Mouse (Mus musculus): ENCODE data around the gene Rsu1.

Rsu1 gene

DNA sequence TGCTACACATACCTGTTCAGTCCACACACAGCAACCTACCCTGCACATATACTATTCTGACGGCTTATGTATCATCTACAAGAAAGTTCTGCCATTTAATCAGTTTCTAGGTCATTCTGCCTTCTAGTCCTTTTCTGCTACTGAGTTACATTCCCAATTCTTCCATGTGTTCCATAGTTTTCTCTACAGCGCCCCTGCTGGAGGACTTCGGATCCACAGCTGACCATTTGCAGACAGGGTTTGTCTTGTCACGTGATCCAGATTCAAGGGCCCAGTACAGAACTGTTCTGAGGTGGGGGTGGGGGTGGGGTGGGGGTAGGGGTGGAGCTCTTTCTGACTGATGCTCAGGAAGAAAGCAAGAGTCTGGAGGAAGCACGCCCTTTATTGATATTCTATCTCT is 102.5 kb downstream of the Rsu1 start:
- no peak for DNase-seq (ENCODE audit: low read depth)

DNA sequence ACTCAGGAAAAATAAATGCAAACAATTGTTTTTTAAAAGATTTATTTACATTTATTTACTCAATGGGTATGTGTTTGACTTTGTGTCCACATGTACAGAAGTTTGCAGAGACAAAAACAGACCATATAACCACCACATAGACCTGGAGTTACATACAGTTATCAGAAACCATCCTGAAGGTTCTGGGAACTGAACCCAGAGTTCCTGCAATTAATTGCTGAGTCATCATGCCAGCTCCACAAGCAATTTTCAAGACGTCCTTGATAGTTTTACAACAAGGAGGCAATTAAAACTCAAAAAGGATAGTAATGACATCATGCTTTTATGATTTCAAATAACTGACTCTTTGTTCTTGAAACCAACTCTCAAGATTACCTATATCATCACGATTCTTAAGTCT is 109.5 kb downstream of the Rsu1 start:
- no peak for DNase-seq (ENCODE audit: low read depth)

DNA sequence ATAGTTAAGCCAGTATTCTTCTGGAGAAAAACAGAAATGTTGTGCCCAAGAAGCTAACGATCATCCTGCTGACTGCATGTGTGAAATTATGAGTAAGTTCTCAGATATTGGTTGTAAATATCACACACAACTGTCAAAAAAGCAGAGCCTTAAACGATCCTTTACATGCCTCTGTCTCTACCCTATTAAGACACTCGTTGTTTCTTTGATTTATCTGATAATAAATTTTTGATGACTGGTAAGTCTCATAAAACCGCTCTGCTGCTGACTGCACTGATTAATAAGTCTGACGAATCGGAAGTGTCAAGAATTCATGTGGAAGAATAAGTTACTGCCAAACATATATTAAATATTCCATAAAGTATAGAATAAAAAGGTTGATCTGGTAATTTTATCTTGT is 126.0 kb downstream of the Rsu1 start:
- DNase-seq (ENCODE audit: low read depth): no peak

DNA sequence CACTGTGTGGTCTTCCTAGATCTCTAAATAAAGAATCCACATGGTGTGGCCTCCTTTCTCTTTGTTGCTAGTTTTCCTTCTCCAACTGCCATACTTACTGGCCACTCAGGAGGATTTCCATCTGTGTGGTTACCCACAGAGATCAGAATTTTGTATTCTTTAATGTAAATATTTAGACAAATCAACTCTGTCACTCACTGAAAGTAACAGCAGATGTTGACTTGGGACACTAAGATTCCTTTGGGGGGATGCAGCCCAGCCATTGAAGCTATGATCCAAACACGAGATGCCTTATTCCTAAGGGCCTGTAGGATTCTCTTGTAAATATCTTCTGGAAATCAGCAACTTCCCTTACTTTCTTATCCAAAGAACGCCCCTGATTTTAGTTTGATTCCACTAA is 136.3 kb downstream of the Rsu1 start:
- DNase-seq (ENCODE audit: low read depth): no peak

DNA sequence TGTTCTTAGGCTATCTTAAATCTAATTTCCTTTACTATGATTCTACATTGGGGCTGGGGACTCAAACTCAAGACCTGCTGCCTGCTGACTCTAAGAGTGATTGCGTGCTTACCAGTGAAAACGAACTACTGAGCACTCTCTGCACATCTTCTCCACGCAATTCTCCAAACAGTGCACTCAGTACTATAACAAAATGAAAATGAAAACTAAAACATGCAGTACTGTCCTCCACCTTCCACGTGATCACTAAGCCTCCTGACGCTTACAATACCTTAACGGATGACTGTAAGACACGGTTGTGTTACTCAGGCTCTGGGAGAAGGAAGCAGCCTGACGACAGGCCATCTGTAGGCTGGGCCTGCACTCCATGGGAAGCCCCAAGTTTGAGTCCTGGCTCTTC is 138.4 kb downstream of the Rsu1 start:
- DNase-seq (ENCODE audit: low read depth): no peak

DNA sequence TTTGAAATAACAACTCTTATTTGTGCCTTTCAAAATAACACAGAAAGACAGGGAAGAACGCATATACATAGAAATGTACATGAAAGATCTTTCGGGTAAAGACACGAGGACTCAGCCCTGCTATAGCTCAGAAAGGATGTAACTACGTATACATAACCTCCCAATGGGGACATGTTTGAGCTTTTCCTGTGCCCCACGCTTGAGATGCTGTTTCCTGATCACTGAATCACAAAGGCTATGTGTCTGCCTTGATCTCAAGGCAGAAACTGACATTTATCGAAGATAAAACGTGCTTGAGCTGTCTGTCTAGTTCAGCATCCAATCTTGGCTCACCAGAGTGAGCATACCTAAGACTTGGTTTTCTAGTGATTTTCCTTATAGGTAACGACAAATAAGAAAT is 138.8 kb downstream of the Rsu1 start:
- DNase-seq (ENCODE audit: low read depth): no peak

DNA sequence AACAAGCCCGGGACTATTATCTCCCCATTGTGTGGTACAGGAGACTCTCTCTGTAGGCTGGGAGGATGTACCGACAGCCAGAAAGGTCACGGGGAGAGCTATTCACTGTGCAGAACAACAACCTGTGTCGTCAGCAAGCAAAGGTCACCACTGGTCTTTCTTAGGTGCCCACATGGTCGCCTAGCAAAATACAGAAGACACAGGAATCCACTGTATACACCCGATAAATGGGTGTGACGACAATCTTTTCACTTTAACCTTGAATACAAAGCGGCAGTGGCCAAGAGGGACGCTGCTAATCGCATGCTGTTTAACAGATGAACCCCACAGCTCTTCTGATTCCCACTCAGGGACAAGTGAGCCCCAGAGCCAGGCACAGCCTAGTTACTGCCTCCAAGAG is 141.4 kb downstream of the Rsu1 start:
- no peak for DNase-seq (ENCODE audit: low read depth)

DNA sequence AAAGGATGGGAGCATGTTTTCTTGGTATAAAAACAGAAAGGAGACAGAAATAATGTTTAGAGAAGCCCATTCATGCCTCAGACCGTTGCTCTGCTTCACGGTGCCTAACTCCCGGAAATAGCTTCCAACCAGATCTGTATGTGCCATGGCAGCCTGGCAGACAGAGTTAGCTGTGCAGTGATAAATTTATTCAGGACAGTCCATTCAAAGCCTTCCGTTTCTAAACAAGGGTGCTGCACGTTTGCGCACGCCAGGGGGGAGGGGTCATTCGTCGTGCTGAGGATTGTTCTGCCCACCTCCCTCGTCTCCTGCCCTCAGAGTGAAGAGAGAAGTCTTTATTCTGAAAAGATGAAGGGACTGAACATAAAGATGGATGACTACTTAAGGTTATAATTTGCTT is 141.9 kb downstream of the Rsu1 start:
- no peak for DNase-seq (ENCODE audit: low read depth)

DNA sequence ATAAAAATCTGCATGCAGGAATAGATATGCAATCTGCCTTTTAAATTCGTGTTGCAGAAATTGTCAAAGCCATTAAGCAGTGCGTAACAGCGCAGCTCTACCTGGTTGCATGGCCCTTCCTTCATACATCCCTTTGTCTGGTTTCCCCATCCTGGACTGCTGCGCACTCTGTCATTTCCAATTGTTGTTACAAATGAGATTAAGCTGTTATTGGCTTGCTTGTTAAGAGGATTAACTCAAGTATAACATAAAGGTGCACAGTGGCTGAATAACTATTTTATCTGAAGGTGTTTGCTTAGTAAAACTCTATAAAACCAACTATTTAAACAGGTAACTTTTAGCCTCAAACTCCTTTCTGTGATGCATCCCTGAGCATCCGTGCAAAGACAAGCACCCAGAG is 150.8 kb downstream of the Rsu1 start:
- no peak for DNase-seq (ENCODE audit: low read depth)

DNA sequence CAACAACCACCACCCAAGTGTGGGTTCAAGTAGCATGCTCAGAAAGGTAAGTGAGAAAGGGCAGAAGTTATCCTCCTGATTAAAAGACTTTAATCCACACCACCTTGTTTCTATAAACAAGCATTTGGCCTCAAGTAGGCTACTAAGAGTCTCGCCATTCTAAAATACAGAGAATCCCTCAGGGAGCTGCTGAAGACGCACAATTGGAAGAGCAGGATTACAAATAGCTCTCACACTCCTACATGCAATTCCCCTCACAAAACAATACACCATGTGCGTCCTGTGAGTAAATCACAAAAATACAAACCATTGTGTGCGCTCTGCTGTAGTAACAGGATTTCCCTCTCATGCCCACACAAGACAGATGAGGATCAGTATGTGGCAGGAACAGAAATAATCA is 153.3 kb downstream of the Rsu1 start:
- no peak for DNase-seq (ENCODE audit: low read depth)

DNA sequence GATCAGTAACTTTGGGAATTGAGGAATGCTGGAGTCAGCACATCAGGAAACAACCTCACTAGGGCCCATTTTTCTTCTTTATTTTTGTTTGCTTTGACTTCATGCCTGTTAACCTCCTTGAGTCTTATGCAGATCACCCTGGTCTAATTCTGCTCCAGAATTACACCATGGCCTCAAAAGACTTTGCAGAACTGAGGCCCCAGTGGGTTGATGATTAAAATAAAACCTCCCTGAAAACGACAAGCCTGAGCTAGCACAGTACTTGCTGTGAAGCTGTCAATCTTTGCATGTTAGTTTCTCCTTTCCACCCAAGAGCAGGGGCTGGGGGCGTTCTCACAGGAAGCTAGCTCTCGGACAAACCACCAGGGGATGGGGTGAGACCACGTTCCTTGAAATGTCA is 164.7 kb downstream of the Rsu1 start:
- no peak for DNase-seq (ENCODE audit: low read depth)

DNA sequence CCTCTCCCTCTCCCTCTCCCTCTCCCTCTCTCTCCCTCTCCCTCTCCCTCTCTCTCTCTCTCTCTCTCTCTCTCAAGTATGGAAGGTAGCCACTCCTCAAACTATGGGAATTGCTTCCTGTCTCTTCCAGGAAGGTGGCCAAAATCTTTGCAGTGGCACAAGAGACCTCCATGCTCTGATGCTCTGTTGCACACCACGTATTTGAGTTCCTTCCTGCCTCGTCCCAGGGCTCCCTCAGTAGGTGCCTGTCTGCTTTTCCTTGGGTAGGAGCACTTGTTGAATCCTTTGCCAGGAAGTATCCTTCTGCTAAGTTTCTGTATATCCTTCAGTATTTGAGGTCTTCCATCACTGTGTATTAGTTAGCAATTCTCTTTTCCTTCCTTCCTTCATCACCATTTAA is 166.8 kb downstream of the Rsu1 start:
- no peak for DNase-seq (ENCODE audit: low read depth)

DNA sequence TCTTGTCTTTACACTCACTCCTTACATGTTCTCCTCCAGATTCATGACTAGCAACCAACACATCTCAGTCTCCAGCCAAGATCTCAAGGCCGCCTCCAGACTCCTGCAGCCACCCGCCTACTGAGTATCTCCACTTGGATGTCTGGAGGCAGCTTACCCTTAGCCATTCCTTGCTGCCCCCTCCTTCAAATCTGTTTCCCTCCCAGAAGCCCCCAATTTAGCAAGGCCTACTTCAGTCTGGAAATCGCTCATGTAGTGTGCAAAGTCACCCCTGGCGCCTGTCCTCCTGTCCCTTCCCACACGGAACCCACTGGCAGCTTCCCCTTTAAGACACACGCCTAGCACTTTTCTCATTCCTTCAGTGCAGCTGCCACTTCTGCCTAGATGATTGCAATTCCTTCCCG is 167.4 kb downstream of the Rsu1 start:
- DNase-seq (ENCODE audit: low read depth): no peak

DNA sequence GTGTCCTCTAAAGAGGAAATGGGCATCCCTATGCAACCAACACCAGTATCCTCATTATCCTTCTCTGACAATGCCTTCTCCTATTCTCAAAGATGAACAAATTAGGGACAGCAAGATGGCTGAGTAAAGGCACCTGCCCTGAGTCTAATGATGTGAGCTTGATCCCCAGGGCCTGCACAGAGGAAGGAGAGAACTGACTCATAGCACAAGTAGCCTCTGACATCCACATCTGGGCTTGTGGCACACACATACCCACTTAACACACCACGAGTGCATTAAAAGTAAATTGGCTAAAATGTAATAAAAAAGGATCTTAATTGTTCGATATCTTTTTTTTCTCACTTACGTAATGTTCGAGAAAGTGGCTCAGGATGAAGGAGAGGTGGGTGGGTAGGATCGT is 177.2 kb downstream of the Rsu1 start:
- DNase-seq (ENCODE audit: low read depth): no peak

DNA sequence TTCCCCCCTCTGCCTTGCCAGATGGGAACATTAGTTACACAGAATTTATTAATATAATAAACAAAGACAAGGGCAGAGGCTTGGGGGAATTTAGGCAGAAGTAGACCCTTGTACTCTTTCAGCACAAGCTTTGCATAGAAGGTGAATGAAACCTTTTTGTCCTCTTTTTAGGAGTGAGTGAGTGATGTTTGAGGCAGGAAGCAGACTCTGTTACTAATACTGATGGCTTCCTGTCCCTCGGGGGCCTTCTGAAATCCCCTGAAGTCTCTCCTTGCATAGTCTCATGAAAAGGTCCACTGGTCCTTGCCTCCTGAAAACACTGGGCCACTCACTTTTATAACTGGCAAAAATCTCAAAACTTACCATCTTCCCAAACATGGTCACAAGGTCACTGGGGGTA is 177.6 kb downstream of the Rsu1 start:
- no peak for DNase-seq (ENCODE audit: low read depth)

DNA sequence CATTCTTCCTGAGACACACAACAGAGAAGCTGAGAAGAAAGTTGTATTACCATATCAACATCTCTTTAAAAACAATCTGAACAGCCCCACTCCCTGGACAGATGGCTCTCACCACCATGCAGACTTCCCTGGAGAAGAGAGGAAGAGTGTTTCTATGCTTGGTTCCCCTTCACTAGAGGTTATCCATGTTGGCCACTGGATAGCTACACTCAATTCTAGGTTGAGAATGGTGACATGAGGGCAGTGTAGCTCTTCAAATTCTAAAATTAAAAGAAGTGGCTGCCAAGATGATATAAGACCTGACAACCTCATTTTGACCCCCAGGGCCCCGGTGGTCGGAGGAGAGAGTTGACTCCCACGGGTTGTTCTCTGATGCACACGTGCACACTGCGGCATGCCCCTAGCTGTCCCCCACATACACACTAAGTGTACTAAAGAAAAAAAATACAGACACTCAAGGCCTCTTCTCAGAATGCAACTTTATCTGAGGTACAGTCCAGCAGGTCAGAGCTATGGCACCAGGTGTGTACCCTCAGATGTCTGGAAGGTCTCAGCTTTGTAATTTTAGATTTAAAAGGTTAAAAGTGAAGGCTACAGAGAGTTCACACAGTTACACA is 179.7 kb downstream of the Rsu1 start:
- DNase-seq (ENCODE audit: low read depth): no peak

DNA sequence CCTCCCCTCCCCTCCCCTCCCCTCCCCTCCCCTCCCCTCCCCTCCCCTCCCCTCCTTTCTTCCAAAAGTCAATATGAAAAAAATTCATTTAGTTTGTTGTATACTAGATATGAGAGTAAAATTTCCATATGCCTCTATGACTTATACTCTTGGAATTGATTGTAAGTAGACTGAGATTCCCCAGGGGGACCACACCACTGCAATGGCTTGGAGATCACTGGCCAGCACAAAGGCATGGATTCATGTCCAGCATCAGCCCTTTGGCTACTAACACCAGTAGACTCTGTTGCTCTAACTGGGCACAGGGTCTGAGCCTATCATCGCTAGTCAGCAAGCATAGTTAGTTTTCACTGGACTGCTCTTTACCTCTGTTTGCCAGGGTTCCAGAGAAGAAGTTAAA is 180.4 kb downstream of the Rsu1 start:
- DNase-seq (ENCODE audit: low read depth): no peak

DNA sequence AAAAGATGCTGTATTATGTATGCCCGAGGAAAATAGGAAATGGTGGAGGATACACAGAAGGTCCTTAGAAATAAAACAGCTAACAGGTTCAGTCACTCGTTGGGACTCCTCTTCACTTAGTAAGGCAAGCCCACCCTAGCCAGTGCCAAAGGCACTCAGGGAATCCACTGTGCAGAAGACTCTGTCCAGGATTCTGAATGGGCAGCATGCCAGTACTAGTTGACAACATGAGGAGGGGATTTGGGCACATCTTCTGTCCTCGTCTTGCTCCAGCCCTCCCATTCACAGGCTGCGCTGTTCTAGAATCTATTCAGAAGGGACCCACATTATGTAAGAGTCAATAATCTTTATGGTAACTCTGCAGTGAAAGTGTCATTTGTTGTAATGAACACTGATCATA is 181.4 kb downstream of the Rsu1 start:
- no peak for DNase-seq (ENCODE audit: low read depth)

DNA sequence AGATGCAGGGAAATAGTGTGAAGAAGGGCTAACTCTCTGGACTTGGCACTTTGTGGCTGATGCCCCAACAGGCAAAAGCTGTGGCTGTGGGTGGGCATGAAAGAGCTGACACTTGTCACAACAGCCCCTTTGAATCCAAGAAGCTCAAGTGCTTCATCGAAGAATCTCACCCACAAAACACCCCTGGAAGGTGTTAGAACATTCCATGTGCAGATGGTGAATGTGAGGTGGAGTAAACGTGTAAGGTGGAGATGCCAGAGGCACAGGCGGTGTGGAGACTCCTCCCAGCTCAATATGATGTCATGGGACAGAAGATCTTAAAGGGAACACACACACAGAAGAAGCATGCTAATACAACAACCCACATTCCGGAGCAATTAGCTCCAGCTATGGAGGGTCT is 182.9 kb downstream of the Rsu1 start:
- no peak for DNase-seq (ENCODE audit: low read depth)

DNA sequence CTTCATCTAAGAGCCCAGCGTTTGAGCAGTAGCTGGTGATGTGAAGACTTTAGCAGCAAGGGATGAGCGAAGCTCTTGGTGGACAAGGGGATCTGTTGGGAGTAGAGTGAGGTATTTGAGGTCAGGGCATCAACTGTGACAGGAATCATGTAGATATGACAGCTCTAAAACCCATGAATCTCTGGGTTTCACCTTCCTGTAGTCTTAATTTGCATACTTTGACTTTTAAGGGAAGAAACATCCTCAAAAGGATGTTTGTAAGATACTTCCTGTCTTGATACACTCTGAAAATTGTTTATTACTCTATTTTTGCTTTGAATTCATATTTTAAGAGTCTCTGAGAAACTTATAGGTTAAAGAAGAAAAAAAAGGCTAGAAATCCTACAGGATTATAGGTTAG is 183.4 kb downstream of the Rsu1 start:
- DNase-seq (ENCODE audit: low read depth): no peak

DNA sequence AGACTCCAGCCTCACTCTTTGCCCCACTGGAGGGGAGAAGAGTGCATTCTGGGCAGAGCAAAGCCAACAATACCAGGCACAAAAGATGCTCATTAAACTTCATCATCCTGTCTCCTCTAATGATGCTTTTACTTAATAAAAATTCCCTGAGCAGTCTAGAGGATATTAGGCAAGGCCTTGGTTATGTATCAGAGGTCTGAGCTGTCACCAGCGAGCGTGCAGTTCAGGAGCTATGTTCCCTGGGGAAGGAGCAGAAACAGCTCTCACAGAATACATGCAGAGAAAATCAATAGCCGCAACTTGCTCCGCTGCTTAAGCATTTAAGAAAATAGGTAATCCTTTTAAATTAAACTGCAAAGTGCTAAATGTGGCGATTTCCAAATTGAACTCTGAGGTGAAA is 187.0 kb downstream of the Rsu1 start:
- no peak for DNase-seq (ENCODE audit: low read depth)

DNA sequence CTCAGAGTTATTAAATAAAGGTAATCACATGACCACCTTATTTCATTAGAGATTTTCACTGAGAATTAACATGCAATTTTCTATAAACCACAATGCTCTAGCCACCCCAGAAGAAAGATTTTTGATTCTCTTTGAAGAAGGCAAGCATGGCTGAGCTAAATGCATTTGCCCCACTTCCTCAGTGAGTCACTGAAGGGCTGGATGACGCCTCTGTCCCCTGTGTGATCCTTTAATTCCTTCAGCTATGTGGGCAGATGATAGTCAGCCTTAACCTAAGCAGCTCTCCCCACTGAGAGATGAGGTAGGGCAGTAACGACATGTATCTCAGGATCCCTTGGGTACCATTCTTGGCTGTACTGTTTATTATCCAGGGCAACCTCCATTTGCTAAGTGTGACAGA is 190.7 kb downstream of the Rsu1 start:
- no peak for DNase-seq (ENCODE audit: low read depth)

DNA sequence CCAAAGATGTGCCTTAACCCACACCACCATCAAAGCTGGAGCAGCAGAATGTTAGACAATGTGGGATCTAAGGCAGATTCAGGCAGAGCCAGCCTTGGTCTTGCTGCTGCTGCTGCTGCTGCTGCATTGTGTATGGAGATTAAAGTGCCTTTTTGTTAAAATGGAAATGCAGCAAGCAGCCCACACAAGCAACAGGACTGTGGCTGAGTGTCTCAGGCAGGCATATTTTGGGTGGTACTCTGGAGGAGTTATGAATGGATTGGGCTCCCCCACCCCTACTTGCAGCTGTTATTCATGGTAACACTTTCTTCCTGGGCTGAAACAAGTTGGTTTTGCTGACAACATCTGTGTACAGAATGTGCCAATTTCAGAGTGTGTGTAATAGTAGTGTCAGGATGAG is 199.0 kb downstream of the Rsu1 start:
- no peak for DNase-seq (ENCODE audit: low read depth)

DNA sequence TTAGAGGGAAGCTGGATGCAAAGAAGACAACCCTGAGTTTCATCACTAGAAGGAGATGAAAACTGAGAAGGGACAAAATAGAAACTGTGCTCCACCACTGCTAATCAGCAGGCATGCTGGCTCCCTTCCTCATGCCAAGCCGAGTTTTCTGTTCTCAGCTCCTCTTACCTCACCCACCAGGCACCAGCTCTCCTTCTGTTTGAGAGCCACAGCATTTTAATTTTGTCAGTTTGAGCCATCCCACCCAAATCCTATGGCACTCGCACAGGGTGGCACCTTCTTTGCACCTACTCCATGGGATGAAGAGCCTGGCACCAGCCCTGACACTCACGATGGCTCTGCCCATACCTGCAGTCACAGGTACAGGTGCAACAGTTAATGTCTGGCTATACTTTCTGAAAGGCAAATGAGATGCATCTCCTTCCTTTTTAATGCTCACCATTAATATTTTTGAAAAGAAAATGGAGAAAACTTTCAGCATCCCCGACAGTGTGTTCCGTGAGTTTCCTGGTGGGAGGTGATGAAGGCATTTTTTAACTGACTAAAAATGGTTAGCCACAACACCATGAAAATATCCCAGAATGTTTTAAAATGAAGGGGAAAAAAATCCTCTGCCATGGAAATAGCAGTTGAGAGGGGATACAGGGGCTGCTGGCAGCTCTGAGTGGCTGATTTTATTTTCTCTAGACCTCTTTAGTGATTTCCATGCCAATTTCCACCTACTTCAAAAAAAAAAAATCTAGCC is 210.6 kb downstream of the Rsu1 start:
- no peak for DNase-seq (ENCODE audit: low read depth)

All from c-Kit-positive CD71-negative TER-119-negative erythroid progenitor cells, embryonic 14.5 days (primary cell).